Mouse (Mus musculus): ENCODE results near the gene Eno2. TPM values are rescaled to one million over a fixed set of nuclear protein-coding genes. Genes with fewer than 3 reads are reported as not detected.

Gene Eno2
- 10.5 and 12.4 TPM in 2 replicates for polyA plus RNA-seq (2015; fragmentation: Nextera tagmentation; extraction: Ambion mirVana)

DNA sequence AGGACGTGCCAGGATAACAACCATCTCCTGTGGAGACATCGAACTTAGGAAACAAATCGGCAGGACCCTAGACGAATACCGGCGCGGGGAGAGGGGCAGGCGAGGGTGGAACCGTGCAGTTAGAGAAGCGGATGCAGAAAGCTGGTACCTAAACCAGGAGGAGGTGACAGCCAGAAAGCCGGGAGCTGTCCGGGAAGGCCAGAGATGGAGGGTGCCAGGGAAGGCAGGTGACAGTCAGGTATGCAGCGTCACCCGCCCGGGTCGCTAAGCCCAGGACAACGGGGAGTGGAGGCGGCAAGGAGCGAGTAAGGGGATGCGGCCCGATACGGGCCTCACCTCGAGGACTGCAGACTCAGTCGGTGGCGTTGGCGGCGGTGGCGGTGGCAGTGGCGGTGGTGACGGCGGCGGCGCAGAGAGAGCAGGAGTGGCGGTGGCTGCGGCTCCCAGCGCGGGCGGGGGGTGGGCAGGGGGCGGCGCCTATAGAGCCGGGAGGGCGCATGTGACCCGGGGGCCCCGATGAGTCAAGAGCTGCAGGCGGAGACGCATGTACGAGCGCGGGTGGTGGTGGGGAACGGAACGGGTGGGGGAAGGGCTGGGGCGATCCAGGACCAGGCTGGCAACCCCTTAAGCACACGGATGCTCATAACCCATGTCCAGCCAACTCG is at the start of gene Eno2:
Eno2 (minus strand) TSS at position 573 of the 665 bp plus-strand sequence.
- Histone ChIP-seq H3K9me3 (replicated peaks) (no peaks in the 10 kb centered on the region), H3K27ac (peak within 1 kb of the TSS; percentile 60), H3K4me3 (replicated peaks) (peak within 1 kb of the TSS; percentile 60), H3K36me3 (no peaks in the 10 kb centered on the region), H3K9ac (peak within 1 kb of the TSS; percentile 57), H3K4me1 (peaks cover 42% of the 10 kb centered on the region), H3K4me2 (peak within 1 kb of the TSS; percentile 97), H3K27me3 (0 out of 2 replicates have a peak, but pooled peaks cover 9% of the 10 kb centered on the region)
- peak; percentile 54 for ATAC-seq (replicated peaks; ENCODE audit: low FRiP score)
- under 1% methylated on average over 47 of the region's 54 CpGs for WGBS

DNA sequence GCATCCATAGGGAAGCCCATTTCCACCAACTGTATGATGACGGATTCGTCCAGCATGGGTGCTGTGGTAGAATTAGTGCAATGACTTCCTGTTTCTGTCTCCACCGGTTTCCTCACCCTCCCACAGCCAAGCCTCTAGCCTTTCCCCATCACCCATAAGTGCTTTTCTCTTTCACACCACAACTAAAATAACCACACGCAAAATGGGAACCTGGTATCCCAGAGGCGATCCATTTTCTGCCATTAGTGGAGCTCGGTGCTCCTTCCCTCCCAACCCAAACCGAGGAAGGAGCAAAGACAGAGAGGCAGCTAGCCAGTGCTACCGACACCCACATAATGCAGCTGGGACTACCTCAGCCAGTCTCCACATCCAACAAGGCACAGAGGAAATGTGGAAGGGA is 48.5 kb upstream of the Eno2 start:
- 90% methylated on average over 8 of the region's 8 CpGs for WGBS

DNA sequence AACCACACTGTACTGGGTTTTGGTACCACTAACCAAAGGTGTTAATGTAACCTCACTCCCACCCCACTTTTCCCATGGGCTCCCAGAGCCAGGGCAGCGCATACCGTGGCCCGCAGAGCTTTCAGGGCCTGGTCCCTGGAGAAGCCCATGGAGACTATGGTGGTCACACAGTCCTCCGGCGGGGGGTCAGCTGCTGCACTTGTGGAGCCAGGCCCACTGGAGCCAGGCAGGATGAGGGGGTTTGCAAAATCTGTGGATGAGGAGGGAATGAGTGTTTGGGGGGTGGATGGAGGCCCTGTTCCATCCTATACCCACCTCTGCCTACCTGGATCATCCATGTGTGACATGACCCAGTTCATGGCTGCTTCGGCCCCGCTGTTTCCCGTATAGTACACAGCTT is 48.1 kb upstream of the Eno2 start:
- no peaks in the 10 kb centered on the region for H3K9me3 ChIP-seq (replicated peaks)
- no peak overlapping the region for H3K4me3 ChIP-seq (replicated peaks)
- WGBS: 95% methylated on average over 8 of the region's 8 CpGs
- peaks cover 69% of the 10 kb centered on the region for H3K36me3 ChIP-seq
- no peak for ATAC-seq (replicated peaks; ENCODE audit: low FRiP score)
- no peaks in the 10 kb centered on the region for H3K27me3 ChIP-seq
- peaks cover 22% of the 10 kb centered on the region for H3K4me1 ChIP-seq
- H3K4me2 ChIP-seq: no peak overlapping the region
- H3K9ac ChIP-seq: no peak overlapping the region
- no peak overlapping the region for H3K27ac ChIP-seq

More for the DNA sequence above, 48.5 kb upstream of the Eno2 start:
- H3K9ac ChIP-seq: no peak overlapping the region
- no peak overlapping the region for H3K27ac ChIP-seq
- H3K4me3 ChIP-seq (replicated peaks): no peak overlapping the region
- no peak for ATAC-seq (replicated peaks; ENCODE audit: low FRiP score)
- H3K4me1 ChIP-seq: peaks cover 18% of the 10 kb centered on the region
- H3K36me3 ChIP-seq: peaks cover 73% of the 10 kb centered on the region
- H3K9me3 ChIP-seq (replicated peaks): no peaks in the 10 kb centered on the region
- H3K27me3 ChIP-seq: no peaks in the 10 kb centered on the region
- H3K4me2 ChIP-seq: no peak overlapping the region

DNA sequence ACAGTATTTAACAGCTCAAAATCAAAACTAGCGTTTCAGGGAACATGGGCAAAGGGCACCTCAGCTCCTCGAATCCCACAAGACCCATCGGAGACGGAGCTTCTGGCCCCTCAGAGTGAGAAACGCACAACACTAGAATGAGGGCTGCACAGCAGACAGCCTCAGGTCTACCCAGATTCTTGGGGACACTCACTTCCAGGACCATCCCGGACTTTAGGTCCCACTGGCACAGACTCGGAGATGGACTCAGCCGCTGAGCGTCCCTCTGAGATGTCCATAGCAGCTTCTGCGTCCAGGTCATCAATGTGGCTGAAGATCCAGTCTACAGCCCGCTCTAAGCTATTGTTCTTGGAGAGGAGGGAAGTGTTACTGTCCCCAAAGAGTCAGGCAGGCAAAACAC is 47.7 kb upstream of the Eno2 start:
- Histone ChIP-seq H3K27me3 (no peaks in the 10 kb centered on the region), H3K27ac (no peak overlapping the region), H3K4me2 (no peak overlapping the region), H3K4me1 (peaks cover 26% of the 10 kb centered on the region), H3K9ac (no peak overlapping the region), H3K9me3 (replicated peaks) (no peaks in the 10 kb centered on the region), H3K36me3 (peaks cover 66% of the 10 kb centered on the region), H3K4me3 (replicated peaks) (no peak overlapping the region)
- no peak for ATAC-seq (replicated peaks; ENCODE audit: low FRiP score)
- 93% methylated on average over 11 of the region's 11 CpGs for WGBS

DNA sequence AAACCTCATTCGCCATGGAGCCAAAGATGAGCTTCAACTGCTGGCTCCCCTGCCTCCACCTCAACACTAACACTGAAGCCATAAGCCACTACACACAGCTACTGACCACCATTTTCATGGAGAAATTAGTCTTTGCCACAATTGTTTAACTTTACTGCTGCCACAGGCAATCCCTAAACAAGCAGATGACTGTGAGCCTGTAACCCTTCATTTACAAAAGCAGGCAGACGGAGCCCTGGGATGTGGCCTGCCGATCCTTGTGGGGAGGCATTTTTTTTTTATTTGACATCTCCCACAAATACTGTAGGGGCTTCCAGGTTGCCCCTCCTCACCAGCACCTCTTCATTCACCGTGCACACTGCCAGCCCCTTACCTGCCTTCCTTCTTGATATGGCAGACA is 47.1 kb upstream of the Eno2 start:
- no peak overlapping the region for H3K4me3 ChIP-seq (replicated peaks)
- peaks cover 66% of the 10 kb centered on the region for H3K36me3 ChIP-seq
- peaks cover 31% of the 10 kb centered on the region for H3K4me1 ChIP-seq
- no peak overlapping the region for H3K27ac ChIP-seq
- no peak overlapping the region for H3K9ac ChIP-seq
- no peaks in the 10 kb centered on the region for H3K9me3 ChIP-seq (replicated peaks)
- no peak overlapping the region for H3K4me2 ChIP-seq
- no peak for ATAC-seq (replicated peaks; ENCODE audit: low FRiP score)
- no peaks in the 10 kb centered on the region for H3K27me3 ChIP-seq
- 94% methylated on average over 4 of the region's 4 CpGs for WGBS

DNA sequence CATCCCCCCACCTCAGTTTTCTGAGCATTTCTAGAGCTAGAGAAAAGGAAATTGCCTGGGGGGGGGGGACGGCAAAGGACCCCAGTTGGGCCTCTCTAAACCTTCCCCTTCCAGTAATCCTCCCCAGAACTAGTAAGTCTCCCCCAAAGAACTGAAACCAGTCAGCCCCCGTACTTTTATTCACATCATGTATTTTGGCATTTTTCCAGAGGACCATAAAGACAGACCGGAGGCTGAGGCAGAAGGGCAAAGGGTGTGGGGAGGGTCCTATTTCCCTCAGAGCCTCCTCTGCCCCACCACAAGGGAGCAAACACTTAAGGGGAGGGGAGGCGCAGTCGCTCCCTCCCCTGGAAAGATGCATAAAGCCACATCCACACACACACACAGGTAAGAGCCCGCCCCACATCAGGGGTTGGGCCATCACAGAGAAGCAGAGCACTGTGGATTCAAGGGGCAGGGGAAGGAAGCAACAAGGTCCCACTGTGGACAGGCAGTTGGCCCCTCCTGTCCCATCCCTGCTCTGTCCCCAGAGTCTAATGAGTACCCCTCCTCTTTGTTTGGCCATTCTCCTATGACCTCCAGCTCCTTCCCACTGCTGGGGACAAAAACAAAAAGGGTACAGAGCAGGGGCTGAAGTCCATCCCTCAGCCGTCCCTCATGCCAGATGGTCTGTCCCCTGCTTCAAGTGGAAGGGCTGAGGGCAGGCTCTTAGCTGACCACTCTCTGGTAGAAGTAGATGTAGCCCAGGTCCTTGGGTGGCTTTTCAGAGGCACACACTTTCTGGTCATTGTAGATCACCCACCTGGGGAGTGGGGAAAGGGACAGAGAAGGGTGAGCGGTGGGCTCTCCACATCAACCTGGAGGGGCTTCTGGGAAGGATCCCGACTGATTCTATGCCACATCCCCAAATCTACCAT is 45.6 kb upstream of the Eno2 start:
- Histone ChIP-seq H3K9ac (no peak overlapping the region), H3K4me1 (peaks cover 41% of the 10 kb centered on the region), H3K9me3 (replicated peaks) (no peaks in the 10 kb centered on the region), H3K4me3 (replicated peaks) (peak overlapping the region; percentile 80; the same call in 1 of the 2 replicates), H3K36me3 (peaks cover 65% of the 10 kb centered on the region), H3K4me2 (peak overlapping the region; percentile 69), H3K27ac (peak overlapping the region; percentile 92), H3K27me3 (no peaks in the 10 kb centered on the region)
- peak; percentile 12 for ATAC-seq (replicated peaks; ENCODE audit: low FRiP score)
- 59% methylated on average over 9 of the region's 9 CpGs for WGBS

DNA sequence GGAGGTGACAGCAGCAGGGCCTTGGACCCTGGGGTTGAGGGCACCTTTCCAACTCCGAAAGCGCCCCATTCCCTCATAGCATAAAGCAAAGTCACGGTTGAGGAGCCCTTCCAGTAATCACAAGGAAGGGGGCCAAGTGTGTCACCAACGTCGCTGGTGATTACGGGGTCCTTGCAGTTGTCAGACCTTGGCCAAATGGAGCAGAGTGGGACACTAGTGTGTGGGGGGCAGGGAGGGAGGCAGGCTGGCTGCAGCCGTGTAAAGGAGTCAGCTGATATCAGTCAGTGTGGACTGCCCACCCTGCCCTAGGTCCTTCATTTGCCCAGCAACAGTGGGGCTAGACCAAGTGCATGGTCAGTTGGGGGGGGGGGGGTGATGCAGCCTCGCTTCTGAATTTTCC is 45.0 kb upstream of the Eno2 start:
- Histone ChIP-seq H3K4me3 (replicated peaks) (peak overlapping the region; percentile 80), H3K9me3 (replicated peaks) (no peaks in the 10 kb centered on the region), H3K4me2 (peak overlapping the region; percentile 69), H3K27me3 (no peaks in the 10 kb centered on the region), H3K9ac (no peak overlapping the region), H3K36me3 (peaks cover 61% of the 10 kb centered on the region), H3K4me1 (peaks cover 48% of the 10 kb centered on the region), H3K27ac (peak overlapping the region; percentile 92)
- WGBS: 15% methylated on average over 8 of the region's 8 CpGs
- peak; percentile 53 for ATAC-seq (replicated peaks; ENCODE audit: low FRiP score)

DNA sequence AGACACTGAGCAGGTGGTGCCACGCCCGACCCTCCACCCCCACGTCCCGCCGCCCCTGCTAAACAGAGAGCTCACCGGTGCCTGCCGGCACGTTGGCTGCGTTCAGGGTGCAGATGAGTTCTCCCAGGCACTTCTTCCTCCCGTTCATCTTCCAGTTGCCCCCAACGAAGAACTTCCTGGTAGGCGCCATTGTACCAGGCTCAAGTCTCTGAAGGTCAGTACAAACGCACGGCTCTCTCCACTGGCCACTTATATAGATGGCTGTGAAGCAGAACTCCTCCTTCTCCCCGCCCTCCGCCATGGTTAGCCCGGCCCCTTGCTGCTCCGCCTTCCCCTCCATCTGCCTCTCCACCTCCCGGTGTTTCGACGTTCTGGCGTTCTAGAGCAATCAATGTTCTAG is 44.5 kb upstream of the Eno2 start, which contains the start of gene Tpi1:
Tpi1 (minus strand) TSS at position 364 of the 400 bp plus-strand sequence.
- H3K36me3 ChIP-seq: peaks cover 56% of the 10 kb centered on the region
- H3K4me3 ChIP-seq (replicated peaks): peak within 1 kb of the TSS; percentile 80
- H3K4me1 ChIP-seq: peaks cover 53% of the 10 kb centered on the region
- peak; percentile 89 for ATAC-seq (replicated peaks; ENCODE audit: low FRiP score)
- H3K27ac ChIP-seq: peak within 1 kb of the TSS; percentile 92
- under 1% methylated on average over 22 of the region's 22 CpGs for WGBS
- H3K27me3 ChIP-seq: no peaks in the 10 kb centered on the region
- H3K9me3 ChIP-seq (replicated peaks): no peaks in the 10 kb centered on the region
- peak within 1 kb of the TSS; percentile 75 for H3K9ac ChIP-seq
- peak within 1 kb of the TSS; percentile 69 for H3K4me2 ChIP-seq

DNA sequence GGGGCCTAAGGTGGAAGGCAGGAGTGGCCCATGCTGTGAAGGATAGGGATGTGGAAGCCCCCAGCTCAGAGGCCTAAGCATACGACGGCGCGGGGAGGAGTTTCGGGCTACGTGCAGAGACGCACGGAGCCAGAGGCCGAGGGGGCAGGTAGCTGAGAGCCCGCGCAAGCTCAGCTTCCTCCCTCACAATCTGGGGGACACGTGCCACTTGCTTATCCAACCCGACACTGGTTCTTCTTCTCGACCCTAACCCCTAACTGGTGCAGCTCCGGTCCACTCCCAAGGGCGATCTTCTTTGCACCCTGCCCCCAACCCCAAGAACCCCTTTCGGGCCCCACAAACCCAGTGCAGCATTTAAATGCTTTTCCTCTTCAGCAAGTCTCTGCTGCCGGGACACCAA is 44.0 kb upstream of the Eno2 start:
- Histone ChIP-seq H3K4me2 (peak overlapping the region; percentile 69), H3K4me3 (replicated peaks) (peak overlapping the region; percentile 80), H3K27me3 (no peaks in the 10 kb centered on the region), H3K27ac (peak overlapping the region; percentile 92), H3K9me3 (replicated peaks) (no peaks in the 10 kb centered on the region), H3K4me1 (peaks cover 53% of the 10 kb centered on the region), H3K36me3 (peaks cover 51% of the 10 kb centered on the region), H3K9ac (peak overlapping the region; percentile 75)
- peak; percentile 44 for ATAC-seq (replicated peaks; ENCODE audit: low FRiP score)
- WGBS: under 1% methylated on average over 18 of the region's 18 CpGs

DNA sequence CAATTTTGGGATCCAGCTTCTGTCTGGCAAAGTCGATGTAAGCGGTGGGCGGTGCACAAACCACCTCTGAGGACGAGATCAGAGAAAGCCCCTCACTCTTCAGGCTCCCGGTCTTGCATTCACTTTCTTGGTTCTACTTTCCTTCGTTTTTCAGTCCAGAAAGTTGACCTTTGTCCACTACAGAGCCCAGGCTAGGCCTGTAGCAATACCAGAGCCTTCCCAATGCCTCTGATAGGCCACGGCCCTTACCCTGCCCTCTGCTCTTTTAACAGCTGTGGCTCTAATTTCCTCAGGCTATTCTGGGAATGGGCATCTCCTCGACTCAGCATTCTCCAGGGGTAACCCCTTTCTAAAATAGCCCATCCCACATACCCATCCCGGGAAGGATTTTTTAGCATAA is 43.4 kb upstream of the Eno2 start:
- Histone ChIP-seq H3K36me3 (peaks cover 45% of the 10 kb centered on the region), H3K27me3 (no peaks in the 10 kb centered on the region), H3K27ac (peak overlapping the region; percentile 92), H3K9ac (peak overlapping the region; percentile 75), H3K4me3 (replicated peaks) (peak overlapping the region; percentile 80), H3K4me2 (peak overlapping the region; percentile 69), H3K9me3 (replicated peaks) (no peaks in the 10 kb centered on the region), H3K4me1 (peaks cover 59% of the 10 kb centered on the region)
- WGBS: 21% methylated on average over 9 of the region's 9 CpGs
- no peak for ATAC-seq (replicated peaks; ENCODE audit: low FRiP score)

DNA sequence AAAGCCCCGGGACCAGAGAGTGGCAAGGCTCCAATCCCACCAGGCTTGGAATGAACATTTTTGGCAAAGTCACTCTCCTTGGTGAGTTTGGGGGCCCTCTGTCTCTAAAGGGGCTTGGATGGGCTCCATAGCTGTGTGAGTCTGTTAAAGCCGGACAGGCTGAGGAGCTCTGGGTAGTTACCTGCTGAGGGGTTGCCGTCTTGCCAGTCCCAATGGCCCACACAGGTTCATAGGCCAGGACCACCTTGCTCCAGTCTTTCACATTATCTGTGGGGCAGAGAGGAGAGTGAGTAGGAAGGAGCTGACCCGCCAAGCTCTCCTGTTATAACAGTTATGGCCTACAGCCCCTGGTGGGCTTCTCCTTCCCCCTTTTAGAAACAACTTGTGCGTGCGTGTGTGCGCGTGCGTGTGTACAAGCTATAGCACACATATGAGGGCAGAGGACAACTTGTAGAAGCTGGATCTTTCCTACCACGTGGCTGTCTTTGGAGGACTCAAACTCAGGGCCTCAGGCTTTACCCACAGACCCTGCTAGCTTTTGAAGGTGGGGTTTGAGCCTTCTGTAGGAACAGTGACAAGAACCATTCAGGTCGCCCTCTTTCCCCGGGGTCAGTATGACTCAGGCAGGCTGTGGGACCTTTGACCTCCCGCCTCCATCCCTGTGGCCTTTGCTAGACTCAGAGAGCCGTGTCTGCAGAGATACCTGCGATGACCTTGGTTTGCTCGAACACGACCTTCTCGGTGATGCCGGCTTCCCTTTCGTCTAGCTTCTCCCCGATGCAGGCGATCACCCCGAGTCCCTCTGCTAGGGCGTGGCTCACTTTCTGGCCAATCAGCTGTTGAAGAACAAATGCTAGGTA is 42.5 kb upstream of the Eno2 start:
- Histone ChIP-seq H3K9me3 (replicated peaks) (no peaks in the 10 kb centered on the region), H3K4me1 (peaks cover 66% of the 10 kb centered on the region), H3K27me3 (no peaks in the 10 kb centered on the region), H3K36me3 (peaks cover 36% of the 10 kb centered on the region), H3K4me2 (peak overlapping the region; percentile 69), H3K4me3 (replicated peaks) (peak overlapping the region; percentile 80), H3K9ac (no peak overlapping the region), H3K27ac (peak overlapping the region; percentile 92)
- ATAC-seq (replicated peaks; ENCODE audit: low FRiP score): no peak
- WGBS: 79% methylated on average over 24 of the region's 24 CpGs
